In genomic region chr8:34442688-34443087, GRCm38 (mm10) we compare ENCODE assay signal across 16 mouse cellular contexts.
DNase-seq lines count a peak whose midpoint lies in the region; ATAC-seq and TF ChIP-seq lines count a peak whose summit lies in the region.
"Had no signal": no experiment of that assay in that cellular context is flagged by ENCODE, and none has a peak within 500 bp of the region (broad histone marks: within the 10 kb centered on the region; RNA-seq: fewer than 3 reads in every experiment).

No protein-coding gene starts in this region.

- DNase-seq in forebrain, embryonic 10.5 days (ENCODE audit: extremely low spot score, low spot score), result no peak
- peak; percentile 36 to 45 for DNase-seq in layer of hippocampus, adult 2 months (ENCODE audit: low spot score in 2 of 2)
- no peak for DNase-seq in layer of hippocampus, postnatal 25 days (ENCODE audit: extremely low spot score in 1 of 2, low spot score in 1 of 2)
- peak; percentile 48 for DNase-seq in layer of hippocampus, adult 9-11 months
- DNase-seq in embryo, embryonic 11 days, result no peak
- DNase-seq: adrenal gland, postnatal 14 days; cerebellum, adult 2 months; gastrocnemius, postnatal 25 days had no signal

- H3K4me2 ChIP-seq in forebrain, embryonic 13.5 days, result no peak overlapping the region
- H3K4me2 ChIP-seq in forebrain, embryonic 15.5 days (replicated peaks), result no peak overlapping the region
- H3K4me2 ChIP-seq: embryonic facial prominence, embryonic 12.5 days; heart, embryonic 12.5 days; hindbrain, embryonic 14.5 days had no signal

- TF ChIP-seq CTCF in layer of hippocampus, adult 2 months (conservative IDR thresholded peaks at IDR 0.05), result no peak

- peaks cover 11% of the 10 kb centered on the region for H3K4me1 ChIP-seq in forebrain, embryonic 13.5 days
- peaks cover 8% of the 10 kb centered on the region for H3K4me1 ChIP-seq in forebrain, embryonic 10.5 days
- H3K4me1 ChIP-seq in forebrain, embryonic 15.5 days, result peaks cover 12% of the 10 kb centered on the region

- no peaks in the 10 kb centered on the region for H3K36me3 ChIP-seq in forebrain, embryonic 13.5 days (ENCODE audit: poor library complexity, severe bottlenecking)
- H3K36me3 ChIP-seq in forebrain, embryonic 10.5 days (replicated peaks), result no peaks in the 10 kb centered on the region
- H3K36me3 ChIP-seq in forebrain, embryonic 15.5 days, result no peaks in the 10 kb centered on the region
- H3K36me3 ChIP-seq: embryonic facial prominence, embryonic 12.5 days; heart, embryonic 12.5 days; hindbrain, embryonic 10.5 days had no signal

- H3K9me3 ChIP-seq in forebrain, embryonic 13.5 days (replicated peaks), result no peaks in the 10 kb centered on the region
- no peaks in the 10 kb centered on the region for H3K9me3 ChIP-seq in forebrain, embryonic 10.5 days
- H3K9me3 ChIP-seq in forebrain, embryonic 15.5 days, result no peaks in the 10 kb centered on the region
- H3K9me3 ChIP-seq: embryonic facial prominence, embryonic 12.5 days; heart, embryonic 12.5 days; hindbrain, embryonic 10.5 days had no signal

- no peaks in the 10 kb centered on the region for H3K27me3 ChIP-seq in forebrain, embryonic 13.5 days
- no peaks in the 10 kb centered on the region for H3K27me3 ChIP-seq in forebrain, embryonic 10.5 days (ENCODE audit: poor library complexity, severe bottlenecking)
- H3K27me3 ChIP-seq in forebrain, embryonic 15.5 days, result no peaks in the 10 kb centered on the region
- H3K27me3 ChIP-seq: embryonic facial prominence, embryonic 12.5 days; heart, embryonic 12.5 days had no signal

- WGBS in forebrain, embryonic 13.5 days, result 81% methylated on average over 3 of the region's 3 CpGs
- whole genome bisulfite sequencing in forebrain, embryonic 10.5 days, result 81% methylated on average over 3 of the region's 3 CpGs
- 63% methylated on average over 3 of the region's 3 CpGs for WGBS in forebrain, embryonic 15.5 days

- ATAC-seq in forebrain, embryonic 13.5 days, result peak; percentile 68; the same call in 1 of the 2 replicates
- ATAC-seq in forebrain, embryonic 15.5 days (replicated peaks), result peak; percentile 68
- no peak for ATAC-seq in megakaryocyte-erythroid progenitor cell, adult 5-6 weeks (replicated peaks; ENCODE audit: low FRiP score, low TSS enrichment, poor library complexity, severe bottlenecking)
- ATAC-seq: intestine, embryonic 16.5 days had no signal

- H3K9ac ChIP-seq in forebrain, embryonic 13.5 days, result no peak overlapping the region
- H3K9ac ChIP-seq in forebrain, embryonic 15.5 days (replicated peaks), result no peak overlapping the region
- H3K9ac ChIP-seq: embryonic facial prominence, embryonic 12.5 days; heart, embryonic 12.5 days; hindbrain, embryonic 14.5 days had no signal

- H3K4me3 ChIP-seq in forebrain, embryonic 13.5 days, result no peak overlapping the region
- no peak overlapping the region for H3K4me3 ChIP-seq in forebrain, embryonic 10.5 days
- no peak overlapping the region for H3K4me3 ChIP-seq in layer of hippocampus, adult 2 months
- H3K4me3 ChIP-seq in forebrain, embryonic 15.5 days, result no peak overlapping the region
- H3K4me3 ChIP-seq: embryonic facial prominence, embryonic 12.5 days; heart, embryonic 12.5 days; hindbrain, embryonic 10.5 days had no signal

- H3K27ac ChIP-seq in forebrain, embryonic 13.5 days, result no peak overlapping the region; the same call in 1 of the 2 replicates
- H3K27ac ChIP-seq in forebrain, embryonic 10.5 days, result no peak overlapping the region
- no peak overlapping the region for H3K27ac ChIP-seq in layer of hippocampus, adult 2 months
- H3K27ac ChIP-seq in forebrain, embryonic 15.5 days (replicated peaks), result peak overlapping the region; percentile 42; the same call in 1 of the 2 replicates
- H3K27ac ChIP-seq: embryonic facial prominence, embryonic 12.5 days; hindbrain, embryonic 10.5 days; hindbrain, embryonic 14.5 days had no signal

Comparison
In these comparisons a context has a peak if more than half of its experiments do, and no peak if none do; other contexts are left out.
1. DNase-seq: peak in layer of hippocampus, adult 2 months (2 of 2) and layer of hippocampus, adult 9-11 months (single experiment); none in forebrain, embryonic 10.5 days (single experiment), layer of hippocampus, postnatal 25 days (0 of 2) and embryo, embryonic 11 days (single experiment).